Mouse (Mus musculus) lung, postnatal 0 days (tissue): ENCODE data around the gene Acsbg2.

ENCODE experiments used
- CTCF ChIP-seq: IDR thresholded peaks from 2 replicates; pipeline ENCODE4 v1.5.1; 2016; ENCODE audit warnings: antibody characterized with exemption, mild to moderate bottlenecking
- EP300 ChIP-seq: IDR thresholded peaks from 2 replicates; pipeline ENCODE4 v1.6.1; 2016; ENCODE audit warnings: antibody characterized with exemption, mild to moderate bottlenecking, control low read depth

- TF ChIP-seq CTCF (peak; percentile 99), EP300 (no peak)
These were observed 65.7 kb downstream of the Acsbg2 start for GRCm38 (mm10) chr17:56808518-56808917.
